Mouse (Mus musculus) liver, embryonic 16.5 days (tissue): ENCODE data around the gene Acsl6. TPM values are rescaled to one million over a fixed set of nuclear protein-coding genes. Genes with fewer than 3 reads are reported as not detected.
A peak's percentile ranks its signal among the peaks of the same experiment; 100 is the strongest.

Experiments used
- ATAC-seq: fragments of 200-750 bp; cut with Nextera tagmentation; 2 replicates; pipeline ENCODE4 v1.8.0; 2017; ENCODE audit warnings: low read depth, mild to moderate bottlenecking, moderate number of reproducible peaks, moderate library complexity
- H3K27ac ChIP-seq: fragments of 300-500 bp; sonication (generic); 2 replicates; pipeline ENCODE4 v1.5.1; 2014; ENCODE audit warnings: mild to moderate bottlenecking, low read length
- H3K27me3 ChIP-seq: fragments of 300-500 bp; sonication (generic); 2 replicates; pipeline ENCODE4 v1.6.1; 2014; ENCODE audit warnings: low read depth, low read length, mixed read lengths; ENCODE audit not compliant: control insufficient read depth, insufficient read depth
- H3K36me3 ChIP-seq: fragments of 300-500 bp; sonication (generic); 2 replicates; pipeline ENCODE4 v1.6.1; 2014; ENCODE audit warnings: mild to moderate bottlenecking; ENCODE audit not compliant: control insufficient read depth, insufficient read depth
- H3K4me1 ChIP-seq: fragments of 300-500 bp; sonication (generic); 2 replicates; pipeline ENCODE4 v1.6.1; 2014; ENCODE audit warnings: low read depth, low read length, mixed read lengths; ENCODE audit not compliant: control insufficient read depth
- H3K4me2 ChIP-seq: fragments of 300-500 bp; sonication (generic); 2 replicates; pipeline ENCODE4 v1.6.1; 2014; ENCODE audit warnings: low read depth, low read length, mixed read lengths
- H3K4me3 ChIP-seq: fragments of 300-500 bp; sonication (generic); 2 replicates; pipeline ENCODE4 v1.5.1; 2014; ENCODE audit warnings: low read depth, mild to moderate bottlenecking, low read length
- H3K9ac ChIP-seq: fragments of 300-500 bp; sonication (generic); 2 replicates; pipeline ENCODE4 v1.6.1; 2014; ENCODE audit warnings: low read depth, low read length
- H3K9me3 ChIP-seq: fragments of 300-500 bp; sonication (generic); replicated peaks from 2 replicates; pipeline ENCODE4 v1.6.1; 2016; ENCODE audit warnings: low read length; ENCODE audit not compliant: control insufficient read depth
- WGBS: fragments of 180-500 bp; shearing (Covaris S2); extraction: QIAGEN DNeasy Blood & Tissue Kit; methylation state at CpG from one replicate; pipeline ENCODE4 v1.1.7; 2014; ENCODE audit not compliant: insufficient replicate concordance; 5-methylcytosine and 5-hydroxymethylcytosine counted together
- polyA plus RNA-seq: library from polyadenylated mRNA; unstranded; fragments of >200 nt; fragmentation: Nextera tagmentation; extraction: Ambion mirVana; gene quantifications from 2 replicates; pipeline ENCODE4 v1.2.1, GENCODE M21; 2015

Gene Acsl6
- polyA plus RNA-seq, 1 experiment from 2014 or later, result 0.42 TPM

GRCm38 (mm10) chr11:54303076-54303727 lies 396 bp upstream of the Acsl6 start:
- Histone ChIP-seq H3K9ac (no peak overlapping the region), H3K4me3 (no peak overlapping the region), H3K27me3 (peaks cover 42% of the 10 kb centered on the region), H3K4me2 (no peak overlapping the region), H3K9me3 (no peaks in the 10 kb centered on the region), H3K36me3 (no peaks in the 10 kb centered on the region), H3K4me1 (no peaks in the 10 kb centered on the region), H3K27ac (no peak overlapping the region)
- 16% methylated on average over 6 of the region's 6 CpGs for WGBS
- no peak for ATAC-seq

GRCm38 (mm10) chr11:54304471-54304873 lies 874 bp downstream of the Acsl6 start:
- Histone ChIP-seq H3K4me2 (peak overlapping the region; percentile 64), H3K9me3 (no peaks in the 10 kb centered on the region), H3K27me3 (peaks cover 42% of the 10 kb centered on the region), H3K36me3 (no peaks in the 10 kb centered on the region), H3K27ac (no peak overlapping the region), H3K4me3 (peak overlapping the region; percentile 50), H3K9ac (no peak overlapping the region), H3K4me1 (no peaks in the 10 kb centered on the region)
- no peak for ATAC-seq
- 9% methylated on average over 7 of the region's 7 CpGs for WGBS

- H3K4me2 ChIP-seq, result no peak overlapping the region
- no peaks in the 10 kb centered on the region for H3K9me3 ChIP-seq
- WGBS, result 49% methylated on average over 3 of the region's 3 CpGs
- H3K4me3 ChIP-seq, result no peak overlapping the region
- ATAC-seq, result no peak
- no peak overlapping the region for H3K27ac ChIP-seq
- peaks cover 42% of the 10 kb centered on the region for H3K27me3 ChIP-seq
- H3K36me3 ChIP-seq, result no peaks in the 10 kb centered on the region
- H3K9ac ChIP-seq, result no peak overlapping the region
- no peaks in the 10 kb centered on the region for H3K4me1 ChIP-seq
Measured at GRCm38 (mm10) chr11:54305331-54305730, 1.7 kb downstream of the Acsl6 start.

- Histone ChIP-seq H3K27me3 (peaks cover 42% of the 10 kb centered on the region), H3K27ac (no peak overlapping the region), H3K4me2 (no peak overlapping the region), H3K9me3 (no peaks in the 10 kb centered on the region), H3K4me1 (no peaks in the 10 kb centered on the region), H3K4me3 (no peak overlapping the region), H3K9ac (no peak overlapping the region), H3K36me3 (no peaks in the 10 kb centered on the region)
- ATAC-seq, result no peak
- 41% methylated on average over 7 of the region's 7 CpGs for WGBS
Measured at GRCm38 (mm10) chr11:54307139-54307816, 3.7 kb downstream of the Acsl6 start.

GRCm38 (mm10) chr11:54310588-54310987 lies 7.0 kb downstream of the Acsl6 start:
- Histone ChIP-seq H3K4me3 (no peak overlapping the region), H3K36me3 (no peaks in the 10 kb centered on the region), H3K4me1 (no peaks in the 10 kb centered on the region; the same call in none of the 2 replicates), H3K27me3 (peaks cover 9% of the 10 kb centered on the region), H3K9me3 (no peaks in the 10 kb centered on the region), H3K4me2 (no peak overlapping the region), H3K9ac (no peak overlapping the region), H3K27ac (no peak overlapping the region)
- 60% methylated on average over 2 of the region's 2 CpGs for WGBS
- ATAC-seq, result no peak

GRCm38 (mm10) chr11:54312021-54312420 lies 8.4 kb downstream of the Acsl6 start:
- Histone ChIP-seq H3K9ac (no peak overlapping the region), H3K4me3 (no peak overlapping the region), H3K9me3 (no peaks in the 10 kb centered on the region), H3K4me1 (no peaks in the 10 kb centered on the region; the same call in none of the 2 replicates), H3K27me3 (peaks cover 1% of the 10 kb centered on the region; the same call in 1 of the 2 replicates), H3K4me2 (no peak overlapping the region), H3K36me3 (no peaks in the 10 kb centered on the region), H3K27ac (no peak overlapping the region)
- 44% methylated on average over 5 of the region's 5 CpGs for WGBS
- ATAC-seq, result no peak

GRCm38 (mm10) chr11:54312603-54313002 lies 9.0 kb downstream of the Acsl6 start:
- Histone ChIP-seq H3K9ac (no peak overlapping the region), H3K9me3 (no peaks in the 10 kb centered on the region), H3K4me2 (no peak overlapping the region), H3K4me1 (no peaks in the 10 kb centered on the region; the same call in none of the 2 replicates), H3K27me3 (no peaks in the 10 kb centered on the region), H3K4me3 (no peak overlapping the region), H3K36me3 (no peaks in the 10 kb centered on the region), H3K27ac (no peak overlapping the region)
- ATAC-seq, result no peak
- WGBS, result 4% methylated on average over 1 of the region's 1 CpGs

GRCm38 (mm10) chr11:54313391-54314360 lies 10.1 kb downstream of the Acsl6 start:
- Histone ChIP-seq H3K36me3 (no peaks in the 10 kb centered on the region), H3K4me1 (no peaks in the 10 kb centered on the region; the same call in none of the 2 replicates), H3K4me2 (no peak overlapping the region), H3K27ac (peak overlapping the region; percentile 34; the same call in 1 of the 2 replicates), H3K4me3 (no peak overlapping the region), H3K27me3 (no peaks in the 10 kb centered on the region), H3K9me3 (no peaks in the 10 kb centered on the region), H3K9ac (no peak overlapping the region)
- WGBS, result 41% methylated on average over 7 of the region's 7 CpGs
- ATAC-seq, result peak; percentile 59
